Mouse (Mus musculus): ENCODE measurements around the gene Cnih2.

- no peak for TF ChIP-seq CTCF (IDR thresholded peaks at IDR 0.05)
- no peak for TF ChIP-seq EP300 (IDR thresholded peaks at IDR 0.05)
Observed at GRCm38 (mm10) chr19:5085145-5085863, 13.0 kb downstream of the Cnih2 start, which contains the start of gene Tmem151a.
